Mouse (Mus musculus) CD4-positive helper T cell, adult 2 months (primary cell): Measurements from ENCODE around the gene Nufip2.
"Not testable (repeated sequence)": the region's sequence is repeated elsewhere in the genome, so short reads cannot be mapped to it uniquely, and the experiment has no call there.

Experiments
- DNase-seq: peaks from one replicate; pipeline ENCODE4 v3.0.0-alpha.2; 2012; ENCODE audit warnings: low read depth, missing footprints, low spot score

Nufip2 gene

DNA sequence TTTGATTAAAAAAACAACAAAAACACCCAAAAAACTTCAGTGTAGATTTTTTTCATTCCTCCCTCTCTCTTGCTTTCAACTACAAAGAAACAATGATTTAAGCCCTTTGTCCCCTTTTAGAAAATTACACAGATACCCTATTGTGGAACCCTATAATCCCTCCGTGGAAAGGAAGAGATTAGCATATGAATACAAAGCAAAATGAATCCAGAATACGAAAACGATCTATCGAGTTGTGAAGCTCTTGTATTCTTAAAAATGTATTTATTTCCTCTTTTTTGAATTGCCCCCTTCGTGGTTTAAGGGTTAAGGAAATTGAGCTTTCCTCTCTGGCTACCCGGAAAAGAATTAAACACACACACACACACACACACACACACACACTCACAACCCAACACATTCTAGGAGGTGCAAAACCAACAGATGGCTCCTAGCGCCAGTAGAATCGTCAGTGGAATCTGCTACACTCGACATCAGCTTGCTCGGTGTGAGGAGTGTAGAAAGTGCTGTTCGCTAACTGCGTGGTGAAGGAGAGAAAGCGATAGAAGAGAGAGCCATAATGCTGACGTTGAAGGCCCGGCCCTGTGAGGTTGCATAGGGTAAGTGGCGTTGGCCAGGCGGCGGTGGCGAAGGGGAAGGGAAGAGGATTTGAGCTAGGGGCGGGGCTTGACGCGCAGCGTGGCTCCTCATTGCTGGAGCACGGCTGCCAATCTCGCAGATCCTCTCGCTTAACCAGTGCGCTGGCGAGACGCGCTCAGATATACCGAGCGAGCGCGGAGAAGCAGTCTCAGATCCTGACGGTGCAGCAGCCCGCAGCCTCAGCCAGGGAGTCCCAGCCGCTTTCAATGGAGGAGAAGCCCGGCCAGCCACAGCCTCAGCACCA is at the start of gene Nufip2:
Gene Nufip2, plus strand, starts transcription at position 773 of the 883 bp plus-strand sequence.
- peak; percentile 99 for DNase-seq

DNA sequence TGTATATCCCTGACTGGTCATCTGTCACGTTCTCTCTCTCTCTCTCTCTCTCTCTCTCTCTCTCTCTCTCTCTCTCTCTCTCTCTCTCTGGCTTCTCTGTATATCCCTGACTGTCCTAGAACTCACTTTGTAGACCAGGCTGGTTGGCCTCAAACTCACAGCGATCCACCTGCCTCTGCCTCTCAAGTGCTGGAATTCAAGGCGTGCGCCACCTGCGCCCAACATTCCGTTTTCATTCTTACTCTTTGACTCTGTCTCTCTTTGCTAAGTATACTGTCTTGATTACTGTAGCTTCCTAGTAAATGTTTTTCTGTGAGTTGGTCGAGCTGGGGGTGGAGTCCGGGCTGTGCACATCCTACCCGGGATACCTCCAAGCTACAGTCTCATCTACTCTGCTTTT is 44.6 kb upstream of the Nufip2 start:
- DNase-seq, result no peak

DNA sequence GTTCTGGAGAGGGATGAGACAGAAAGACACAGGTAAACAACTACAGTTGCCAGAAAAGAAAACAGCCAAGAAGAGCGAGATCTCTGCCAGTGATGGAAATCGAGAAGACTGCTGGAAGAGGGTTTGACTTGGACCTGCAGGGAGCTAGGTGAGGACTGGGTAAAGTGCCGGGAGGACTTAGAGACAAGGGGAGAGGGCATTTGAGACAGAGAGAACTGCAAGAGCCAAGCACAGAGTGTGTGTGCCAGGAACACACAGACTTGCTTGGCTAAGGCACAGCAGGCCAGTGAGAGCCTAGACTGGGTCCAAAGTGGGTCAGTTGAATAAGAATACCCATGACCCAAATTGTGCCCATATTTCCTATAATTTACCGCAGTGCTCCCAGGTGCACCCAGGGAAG is 40.5 kb upstream of the Nufip2 start:
- no peak for DNase-seq

DNA sequence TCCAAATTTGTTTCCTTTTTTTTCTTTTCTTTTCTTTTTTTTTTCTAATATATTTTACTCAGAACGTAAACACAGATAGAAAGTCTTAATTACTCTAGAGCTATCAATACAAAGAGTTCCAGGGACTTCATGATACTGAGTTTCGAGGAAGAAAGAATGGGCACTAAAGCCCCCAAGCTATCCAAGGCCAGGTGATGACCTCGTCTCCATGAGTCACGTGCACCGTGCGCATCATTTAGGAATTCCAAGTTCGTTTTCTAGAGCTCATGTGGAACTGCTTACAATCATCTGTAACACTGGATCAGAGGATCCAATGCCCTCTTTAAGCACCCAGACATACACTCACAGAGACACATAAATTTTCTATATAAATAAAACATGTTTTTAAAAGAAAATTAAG is 37.1 kb upstream of the Nufip2 start:
- DNase-seq, result no peak

DNA sequence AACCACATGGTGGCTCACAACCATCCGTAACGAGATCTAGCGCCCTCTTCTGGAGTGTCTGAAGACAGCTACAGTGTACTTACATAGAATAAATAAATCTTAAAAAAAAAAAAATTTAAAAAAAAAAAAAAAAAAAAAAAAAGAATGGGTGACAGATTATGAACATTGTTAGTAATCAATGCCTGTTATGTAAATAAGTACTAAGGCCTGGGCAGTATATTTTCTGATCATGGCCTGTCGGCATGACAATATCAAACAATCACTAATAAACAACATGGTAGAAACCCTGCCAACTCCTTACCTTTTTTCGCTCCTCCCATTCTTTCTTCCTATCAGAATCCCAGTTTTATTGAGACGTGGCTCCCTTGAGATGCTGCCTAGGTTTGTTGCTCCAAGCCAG is 33.5 kb upstream of the Nufip2 start:
- DNase-seq, result no peak

DNA sequence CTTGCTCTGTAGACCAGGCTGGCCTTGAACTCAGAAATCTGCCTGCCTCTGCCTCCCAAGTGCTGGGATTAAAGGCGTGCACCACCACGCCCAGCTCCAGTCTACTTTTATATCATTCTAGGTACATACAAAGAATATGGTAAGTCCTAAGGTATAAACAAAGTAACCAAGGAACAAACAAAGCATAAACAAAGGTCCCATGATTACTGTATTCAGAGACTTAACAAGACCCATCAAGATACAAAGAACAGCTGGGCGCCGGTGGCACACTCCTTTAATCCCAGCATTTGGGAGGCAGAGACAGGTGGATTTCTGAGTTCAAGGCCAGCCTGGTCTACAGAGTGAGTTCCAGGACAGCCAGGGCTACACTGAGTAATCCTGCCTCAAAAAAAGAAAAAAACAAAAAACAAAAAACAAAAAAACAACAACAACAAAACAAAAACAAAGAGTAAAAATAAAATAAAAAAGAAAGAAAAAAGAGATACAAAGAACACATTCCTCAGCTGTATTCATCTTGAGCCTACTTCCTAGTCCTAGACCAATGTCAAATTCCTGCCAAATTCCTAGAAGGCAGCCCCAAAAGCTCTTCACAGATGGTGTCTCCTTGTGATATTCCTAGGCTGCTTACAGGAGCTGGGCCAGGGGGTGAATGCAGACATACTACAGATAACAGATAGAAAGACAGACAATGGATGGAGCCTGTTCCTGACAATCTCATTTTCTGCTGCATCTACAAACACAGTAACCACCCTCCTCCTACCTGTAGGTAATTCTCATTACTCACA is 32.4 kb upstream of the Nufip2 start:
- DNase-seq, result not testable (repeated sequence)

DNA sequence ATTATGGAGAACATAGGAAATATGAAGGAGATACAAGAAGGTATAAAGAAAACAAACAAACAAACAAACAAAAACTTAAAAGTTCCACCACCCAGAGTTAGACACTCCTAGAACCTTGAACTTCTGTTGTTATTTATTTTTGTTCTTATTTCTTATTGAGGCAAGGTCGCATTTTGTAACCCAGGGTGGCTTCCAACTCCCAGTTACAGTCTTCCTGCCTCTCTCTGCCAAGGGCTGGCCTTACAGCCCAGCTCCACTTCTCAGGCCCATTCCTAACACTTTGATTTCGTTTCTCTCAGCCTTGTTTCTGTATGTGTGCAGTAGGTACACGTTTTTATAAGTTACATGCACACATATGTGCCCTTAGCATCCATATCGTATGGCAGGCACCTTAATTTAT is 26.0 kb upstream of the Nufip2 start:
- DNase-seq, result no peak

DNA sequence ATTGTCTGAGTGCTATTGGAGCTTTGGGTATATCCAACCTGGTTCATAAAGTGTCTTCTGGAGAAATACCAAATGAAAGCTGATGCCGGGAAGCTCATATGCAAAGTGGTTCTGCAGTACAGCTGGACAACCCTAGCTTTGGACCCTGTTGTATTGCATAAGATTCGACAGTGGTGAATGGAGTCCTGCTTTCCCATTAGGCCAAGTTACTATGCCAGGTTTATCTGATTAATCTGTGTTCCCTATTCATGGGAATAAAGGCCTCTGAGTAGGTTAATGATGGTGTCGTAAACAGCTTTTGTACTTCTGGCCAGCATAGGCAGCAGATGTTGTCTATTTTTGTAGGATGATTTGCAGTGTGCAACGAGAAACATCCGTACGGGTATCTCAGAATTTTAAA is 22.3 kb upstream of the Nufip2 start:
- no peak for DNase-seq

DNA sequence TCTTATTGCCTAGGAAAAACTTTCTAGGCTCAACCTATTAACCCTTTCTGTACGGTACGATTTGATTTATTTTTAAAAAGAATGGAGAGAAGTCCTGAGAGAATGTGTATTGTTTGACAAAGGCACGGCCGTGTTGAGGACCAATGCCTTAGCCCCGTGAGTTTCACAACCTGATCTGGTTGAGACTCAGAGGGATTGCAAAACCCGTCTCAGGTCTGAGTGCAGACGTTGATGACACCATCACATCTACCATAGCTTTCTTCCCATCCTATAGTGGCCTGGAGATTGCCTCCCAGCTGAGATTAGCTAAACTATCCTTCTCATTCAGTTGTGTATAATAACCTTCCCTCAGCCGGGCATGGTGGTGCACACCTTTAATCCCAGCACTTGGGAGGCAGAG is 21.9 kb upstream of the Nufip2 start:
- no peak for DNase-seq

DNA sequence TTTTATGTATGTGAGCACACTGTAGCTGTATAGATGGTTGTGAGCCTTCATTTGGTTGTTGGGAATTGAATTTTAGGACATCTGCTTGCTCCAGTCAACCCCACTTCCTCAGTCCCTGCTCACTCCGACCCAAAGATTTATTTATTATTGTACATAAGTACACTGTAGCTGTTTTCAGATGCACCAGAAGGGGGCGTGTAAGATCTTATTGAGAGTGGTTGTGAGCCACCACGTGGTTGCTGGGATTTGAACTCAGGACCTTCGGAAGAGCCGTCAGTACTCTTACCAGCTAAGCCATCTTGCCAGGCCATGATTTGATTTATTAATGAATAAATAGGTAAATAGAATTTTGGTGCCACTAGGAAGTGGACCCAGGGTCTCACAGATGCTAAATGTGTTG is 20.6 kb upstream of the Nufip2 start:
- peak; percentile 29 for DNase-seq

DNA sequence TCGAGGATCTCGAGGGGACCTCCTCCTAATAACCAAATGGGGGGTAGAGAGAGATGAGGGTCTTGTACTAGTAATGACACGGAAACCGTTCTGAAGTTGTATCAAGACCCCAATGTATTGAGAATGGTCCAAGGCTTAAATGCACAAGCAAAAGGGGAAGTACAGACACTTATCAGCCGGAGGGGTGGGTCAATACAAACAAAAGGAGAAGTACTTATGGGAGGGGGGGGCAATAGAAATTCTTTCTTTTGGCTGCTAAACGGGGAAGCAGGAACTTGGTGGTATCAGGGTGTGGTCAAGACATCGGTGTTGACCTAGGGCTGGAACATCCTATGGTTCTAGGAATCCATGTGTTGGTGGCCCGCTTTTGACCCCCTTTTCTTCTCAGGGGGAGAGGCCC is 19.2 kb upstream of the Nufip2 start:
- DNase-seq, result not testable (repeated sequence)

DNA sequence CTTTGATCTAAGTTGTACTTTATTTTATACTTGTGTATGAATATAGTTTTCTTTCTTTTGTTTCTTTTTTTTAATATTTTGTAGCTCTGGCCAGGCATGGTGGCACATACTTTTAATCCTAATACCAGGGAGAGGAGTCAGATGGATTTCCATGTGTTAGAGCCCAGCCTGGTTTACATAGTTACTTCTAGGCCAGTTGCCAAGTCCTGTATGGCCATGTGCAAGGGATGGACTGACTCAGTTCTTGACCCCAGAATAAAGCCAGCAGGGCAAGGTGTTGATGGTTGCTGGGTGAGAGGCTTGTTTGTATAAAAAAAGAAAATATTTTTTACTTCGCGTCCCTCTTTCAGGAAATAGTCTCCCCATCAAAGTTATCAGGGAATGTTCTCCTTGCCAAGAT is 13.2 kb upstream of the Nufip2 start:
- DNase-seq, result no peak

DNA sequence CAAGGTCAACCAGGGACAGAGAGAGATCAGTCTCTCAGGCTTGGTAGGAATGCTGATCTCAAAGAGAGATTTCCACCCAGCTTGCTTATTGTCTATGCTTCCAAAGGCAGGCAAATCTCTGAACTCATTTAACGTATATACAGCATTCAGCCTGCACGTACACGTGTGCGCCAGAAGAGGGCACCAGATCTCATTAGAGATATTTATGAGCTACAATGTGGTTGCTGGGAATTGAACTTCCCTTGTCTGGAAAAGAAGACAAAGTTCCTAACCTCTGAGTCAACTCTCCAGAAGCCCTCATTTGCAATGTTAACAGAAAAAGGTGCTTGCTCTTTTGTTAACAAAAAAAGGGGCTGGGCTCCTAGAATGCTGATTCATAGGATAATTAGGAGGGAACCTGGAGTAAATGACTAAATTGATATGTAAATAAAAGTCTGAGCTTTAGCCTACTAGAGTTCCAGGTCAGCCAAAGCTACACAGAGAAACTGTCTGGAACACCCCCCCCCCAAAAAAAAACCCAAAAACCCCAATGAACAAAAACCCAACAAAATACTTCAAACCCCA is 12.4 kb upstream of the Nufip2 start:
- peak; percentile 20 for DNase-seq

DNA sequence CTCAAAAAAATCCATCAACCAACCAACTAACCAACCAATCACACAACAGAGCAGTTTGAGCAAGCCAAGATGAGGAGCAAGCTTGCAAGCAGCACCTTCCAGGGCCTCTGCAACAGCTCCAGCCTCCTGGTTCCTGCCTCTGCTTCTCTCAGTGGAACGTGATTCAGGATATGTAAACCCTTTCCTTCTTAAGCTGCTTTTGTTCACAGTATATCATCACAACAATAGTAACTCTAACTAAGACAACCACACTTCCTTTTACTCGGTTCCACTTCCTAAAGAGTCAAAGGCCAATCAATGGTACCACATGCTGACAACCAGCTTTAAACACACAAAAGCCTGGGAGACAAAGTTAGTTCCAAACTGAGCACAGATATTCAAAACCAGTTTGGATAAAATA is 5.9 kb upstream of the Nufip2 start:
- DNase-seq, result no peak

DNA sequence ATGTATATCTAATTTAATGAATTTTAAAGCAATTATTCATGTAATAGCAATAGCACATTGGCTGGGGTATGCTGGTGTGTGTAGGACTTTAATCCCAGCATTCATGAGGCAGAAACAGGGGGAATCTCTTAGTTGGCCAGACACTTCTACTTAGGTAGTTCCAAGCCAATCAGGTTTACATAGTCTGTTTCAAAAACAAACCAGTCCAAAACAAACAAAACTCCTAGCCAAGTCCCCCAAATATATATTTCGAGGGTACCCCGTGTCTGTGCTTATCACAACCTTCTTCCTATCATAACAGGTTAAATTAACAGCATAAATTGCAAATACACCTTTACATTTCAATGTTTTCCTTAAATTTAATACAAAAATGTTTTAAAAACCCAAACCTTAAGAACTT is 1.1 kb upstream of the Nufip2 start:
- DNase-seq, result no peak

DNA sequence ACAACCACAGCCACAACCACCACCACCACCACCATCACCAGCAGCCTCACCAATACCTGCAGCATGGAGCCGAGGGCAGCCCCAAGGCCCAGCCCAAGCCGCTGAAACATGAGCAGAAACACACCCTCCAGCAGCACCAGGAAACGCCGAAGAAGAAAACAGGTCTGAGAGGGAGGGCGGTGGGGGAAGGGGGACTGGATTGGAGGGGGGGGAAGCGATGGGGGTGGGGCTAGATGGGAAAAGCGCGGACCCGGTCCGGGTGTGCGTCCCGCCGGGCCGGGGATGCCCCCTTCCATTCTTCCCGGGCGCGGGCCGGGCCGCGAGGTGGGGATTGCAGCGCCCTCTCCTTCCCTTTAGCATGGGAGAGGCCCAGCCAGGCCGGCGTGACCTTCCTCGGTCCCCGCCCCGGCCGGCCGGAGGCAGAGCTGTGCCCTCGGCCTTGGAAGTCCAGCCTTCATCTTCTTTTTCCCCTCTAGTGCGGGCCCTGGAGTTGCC is 438 bp downstream of the Nufip2 start:
- DNase-seq, result no peak

DNA sequence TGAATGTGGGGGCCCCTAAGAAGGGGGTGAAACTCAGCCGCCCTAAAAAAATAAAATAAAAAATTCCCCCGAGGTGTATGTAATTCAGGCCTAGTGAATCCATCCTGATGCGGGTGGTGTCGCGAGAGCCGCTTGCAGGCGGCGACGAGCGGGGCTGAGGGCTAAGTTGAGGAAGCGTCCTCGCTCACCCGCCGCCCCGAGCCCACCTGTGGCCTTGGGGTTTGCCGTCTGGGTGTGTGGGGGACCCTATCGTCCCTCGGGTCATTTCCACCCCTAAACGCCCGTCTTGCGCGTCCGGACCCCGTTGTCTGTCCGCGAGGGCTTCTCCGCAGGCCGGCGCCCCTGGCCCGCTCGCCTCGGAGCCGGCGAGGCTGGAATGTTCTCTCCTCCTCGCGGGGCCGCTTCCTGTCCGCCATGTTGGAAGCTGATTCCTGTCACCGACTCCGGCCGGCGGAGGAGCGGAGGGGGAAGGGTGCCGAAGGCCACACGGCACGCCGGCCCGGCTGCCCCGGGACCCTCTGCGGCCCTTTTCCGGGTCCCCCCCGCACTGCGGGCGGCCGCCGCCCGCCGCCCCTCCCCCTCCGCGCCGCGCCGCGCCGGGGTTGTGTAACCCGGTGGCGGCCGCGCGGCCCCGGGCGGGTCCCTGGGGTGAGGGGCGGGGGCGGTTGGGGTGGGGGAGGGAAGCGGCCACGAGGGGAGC is 1.0 kb downstream of the Nufip2 start:
- DNase-seq, result peak; percentile 76

DNA sequence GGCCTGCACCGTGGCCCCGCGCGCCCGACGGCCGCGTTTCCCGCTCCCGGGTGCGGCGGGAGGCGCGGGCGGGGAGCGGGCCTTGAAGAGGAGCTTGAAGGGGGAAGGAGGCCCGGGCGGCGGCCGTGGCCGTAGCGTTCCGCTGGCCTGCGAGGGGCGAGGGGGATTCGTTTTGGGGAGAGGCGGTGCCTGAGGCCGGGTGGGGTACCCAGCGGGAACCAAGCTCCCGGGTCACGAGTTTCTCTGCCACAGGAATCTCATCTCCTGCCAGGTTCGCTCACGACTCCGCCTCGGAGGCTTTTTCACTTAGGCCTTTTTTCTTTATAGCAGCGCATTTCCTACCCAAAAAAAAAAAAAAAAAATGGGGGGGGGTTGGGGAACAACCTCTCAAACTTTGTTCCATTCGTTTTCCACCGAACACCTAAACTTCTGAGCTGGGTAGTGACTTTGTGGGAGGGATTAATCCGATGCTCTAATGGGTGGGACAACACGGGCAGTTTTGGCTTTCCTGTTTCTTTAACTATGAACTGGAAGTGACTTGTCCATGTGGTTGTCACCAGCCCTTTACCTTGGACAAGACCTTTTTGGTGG is 1.7 kb downstream of the Nufip2 start:
- peak; percentile 61 for DNase-seq

DNA sequence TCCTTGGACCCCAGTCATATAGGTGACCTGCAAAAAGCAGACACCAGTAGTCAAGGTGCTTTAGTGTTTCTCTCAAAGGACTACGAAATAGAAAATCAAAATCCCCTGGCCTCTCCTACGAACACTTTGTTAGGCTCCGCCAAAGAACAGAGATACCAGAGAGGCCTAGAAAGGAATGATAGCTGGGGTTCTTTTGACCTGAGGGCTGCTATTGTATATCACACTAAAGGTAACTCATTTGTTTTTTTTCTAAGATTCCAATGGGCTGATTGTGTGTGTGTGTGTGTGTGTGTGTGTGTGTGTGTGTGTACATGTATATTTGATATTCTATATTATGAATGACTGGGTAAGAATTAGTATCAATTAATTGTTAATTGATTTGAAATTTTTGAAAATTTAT is 7.1 kb downstream of the Nufip2 start:
- no peak for DNase-seq

DNA sequence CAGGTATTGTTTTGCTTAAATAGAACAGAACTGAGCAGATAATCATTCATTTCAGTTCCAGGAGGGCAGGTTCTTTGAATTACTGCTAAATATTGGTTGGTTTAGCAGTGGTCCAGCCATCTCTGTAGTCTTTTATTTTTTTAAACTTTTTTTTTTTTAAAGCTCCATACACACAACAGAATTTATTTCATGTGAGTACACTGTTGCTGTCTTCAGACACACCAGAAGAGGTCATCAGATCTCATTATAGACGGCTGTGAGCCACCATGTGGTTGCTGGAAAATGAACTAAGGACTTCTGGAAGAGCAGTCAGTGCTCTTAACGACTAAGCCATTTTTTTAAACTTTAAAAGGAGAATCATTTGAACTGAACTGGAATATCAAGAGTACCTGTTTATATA is 11.3 kb downstream of the Nufip2 start:
- DNase-seq, result no peak

DNA sequence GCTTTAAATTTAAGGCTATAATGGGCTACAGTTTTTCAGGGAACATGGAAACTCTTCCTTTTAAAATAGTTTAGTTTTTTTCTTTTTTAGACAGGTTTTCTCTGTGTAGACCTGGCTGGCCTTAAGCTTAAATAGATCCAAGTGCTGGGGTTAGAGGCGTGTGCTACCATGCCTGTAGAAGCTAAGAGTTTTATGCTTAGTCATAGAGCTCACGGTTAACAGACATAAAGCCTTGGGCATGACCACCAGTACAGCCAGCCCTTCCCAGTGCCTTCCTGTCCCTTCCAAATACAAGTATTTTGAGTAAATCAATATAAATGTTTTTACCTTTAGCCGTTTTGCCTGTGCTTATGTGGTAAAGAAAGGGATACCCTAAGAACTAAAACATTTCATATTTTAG is 20.0 kb downstream of the Nufip2 start:
- no peak for DNase-seq
